Mouse (Mus musculus): ENCODE measurements at regions not wholly inside any gene's neighbourhood (a gene's known extent, or its start where the extent isn't known, plus 50 kb on each side); places are given as distances from the start of the nearest gene placed in this dataset.

GRCm38 (mm10) chr16:74984207-74984606 lies 572.6 kb upstream of the Robo2 start:
- intact Hi-C loops (cut with DNase I) = no loop called here
- no peak for DNase-seq

- intact Hi-C loops (cut with DNase I) = no loop called here
- DNase-seq = no peak
Observed at GRCm38 (mm10) chr16:74966099-74966498, 554.5 kb upstream of the Robo2 start.

- DNase-seq = no peak
- intact Hi-C loops (cut with DNase I) = no loop called here
Observed at GRCm38 (mm10) chr16:74929739-74930138, 518.1 kb upstream of the Robo2 start.

- peak; percentile 2 to 4 for DNase-seq
- intact Hi-C loops (cut with DNase I) = no loop called here
Observed at GRCm38 (mm10) chr16:74900835-74901234, 489.2 kb upstream of the Robo2 start.

GRCm38 (mm10) chr16:74887724-74888123 lies 476.1 kb upstream of the Robo2 start:
- no peak for DNase-seq
- intact Hi-C loops (cut with DNase I) = no loop called here

GRCm38 (mm10) chr16:74878603-74879002 lies 467.0 kb upstream of the Robo2 start:
- no peak for DNase-seq
- intact Hi-C loops (cut with DNase I) = no loop called here

- intact Hi-C loops (cut with DNase I) = no loop called here
- no peak for DNase-seq
Observed at GRCm38 (mm10) chr16:74873756-74874155, 462.1 kb upstream of the Robo2 start.

GRCm38 (mm10) chr16:74857752-74858151 lies 446.1 kb upstream of the Robo2 start:
- no peak for DNase-seq
- intact Hi-C loops (cut with DNase I) = no loop called here

GRCm38 (mm10) chr16:74840006-74840405 lies 428.4 kb upstream of the Robo2 start:
- intact Hi-C loops (cut with DNase I) = no loop called here
- no peak for DNase-seq

- intact Hi-C loops (cut with DNase I) = no loop called here
- no peak for DNase-seq
Observed at GRCm38 (mm10) chr16:74814386-74814785, 402.8 kb upstream of the Robo2 start.

GRCm38 (mm10) chr16:74809154-74809825 lies 397.7 kb upstream of the Robo2 start:
- intact Hi-C loops (cut with DNase I) = no loop called here
- DNase-seq = no peak

- intact Hi-C loops (cut with DNase I) = no loop called here
- no peak for DNase-seq
Observed at GRCm38 (mm10) chr16:74806775-74807174, 395.1 kb upstream of the Robo2 start.

- intact Hi-C loops (cut with DNase I) = no loop called here
- DNase-seq = peak in 1 of 2 experiments; percentile 5
Observed at GRCm38 (mm10) chr16:74801296-74801695, 389.7 kb upstream of the Robo2 start.

GRCm38 (mm10) chr16:74796303-74796653 lies 384.7 kb upstream of the Robo2 start:
- intact Hi-C loops (cut with DNase I) = no loop called here

GRCm38 (mm10) chr16:74795360-74796302 lies 384.0 kb upstream of the Robo2 start:
- DNase-seq = no peak
- intact Hi-C loops (cut with DNase I) = no loop called here

More at GRCm38 (mm10) chr16:74796303-74796653, 384.7 kb upstream of the Robo2 start:
- no peak for DNase-seq

- DNase-seq = no peak
- intact Hi-C loops (cut with DNase I) = no loop called here
Observed at GRCm38 (mm10) chr16:74785365-74786119, 373.9 kb upstream of the Robo2 start.

- no peak for DNase-seq
- intact Hi-C loops (cut with DNase I) = no loop called here
Observed at GRCm38 (mm10) chr16:74780388-74780787, 368.8 kb upstream of the Robo2 start.

GRCm38 (mm10) chr16:74768264-74768663 lies 356.6 kb upstream of the Robo2 start:
- intact Hi-C loops (cut with DNase I) = no loop called here
- no peak for DNase-seq

- no peak for DNase-seq
- intact Hi-C loops (cut with DNase I) = no loop called here
Observed at GRCm38 (mm10) chr16:74756720-74757345, 345.2 kb upstream of the Robo2 start.

GRCm38 (mm10) chr16:74750900-74751299 lies 339.3 kb upstream of the Robo2 start:
- intact Hi-C loops (cut with DNase I) = no loop called here

GRCm38 (mm10) chr16:74749006-74749405 lies 337.4 kb upstream of the Robo2 start:
- intact Hi-C loops (cut with DNase I) = no loop called here
- no peak for DNase-seq

More at GRCm38 (mm10) chr16:74750900-74751299, 339.3 kb upstream of the Robo2 start:
- no peak for DNase-seq
